Mouse (Mus musculus): ENCODE data around the gene Lelp1.

Lelp1 gene

DNA sequence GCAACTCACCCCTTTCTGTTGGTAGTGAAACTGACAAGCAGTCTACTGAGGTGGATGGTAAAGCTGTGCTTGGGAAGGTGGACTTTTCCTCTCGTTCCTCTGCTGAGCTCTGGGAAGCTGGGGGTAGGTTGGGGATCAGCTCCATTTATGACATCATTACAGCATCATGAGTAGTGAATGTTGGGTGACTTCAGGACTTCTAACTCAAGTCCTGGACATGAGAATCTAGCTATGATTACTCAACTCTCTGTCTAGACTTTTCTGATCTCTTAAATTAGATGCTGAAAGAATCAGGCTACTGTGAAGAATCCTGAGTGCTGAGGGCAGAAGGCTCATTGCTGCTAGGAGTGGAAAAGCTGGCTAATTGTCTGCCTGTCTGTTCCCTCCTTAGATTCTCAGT, at the start of gene Lelp1:
Gene Lelp1 (minus strand): TSS at position 101 of the 400 bp plus-strand sequence.
- no peak for DNase-seq (ENCODE audit: low read depth)

DNA sequence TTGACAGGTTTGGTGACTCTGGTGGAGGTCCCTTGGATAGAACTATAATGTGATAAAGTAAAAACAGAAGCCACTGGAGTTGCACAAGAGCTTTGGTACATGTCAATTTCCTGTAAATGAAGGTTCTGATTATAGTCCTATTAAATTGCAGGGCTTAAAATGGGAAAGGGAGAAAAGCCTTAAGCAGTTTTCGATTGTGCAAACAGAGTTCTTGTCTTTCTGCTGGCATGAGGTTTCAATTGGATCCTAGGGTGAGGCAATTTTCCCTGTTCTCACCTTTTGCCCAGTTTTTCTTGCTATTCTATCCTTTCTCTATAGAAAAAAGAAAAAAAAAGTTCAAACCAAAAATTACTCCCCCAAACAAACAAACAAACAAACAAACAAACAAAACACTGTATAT, 34.3 kb upstream of the Lelp1 start:
- DNase-seq (ENCODE audit: low read depth), result no peak

DNA sequence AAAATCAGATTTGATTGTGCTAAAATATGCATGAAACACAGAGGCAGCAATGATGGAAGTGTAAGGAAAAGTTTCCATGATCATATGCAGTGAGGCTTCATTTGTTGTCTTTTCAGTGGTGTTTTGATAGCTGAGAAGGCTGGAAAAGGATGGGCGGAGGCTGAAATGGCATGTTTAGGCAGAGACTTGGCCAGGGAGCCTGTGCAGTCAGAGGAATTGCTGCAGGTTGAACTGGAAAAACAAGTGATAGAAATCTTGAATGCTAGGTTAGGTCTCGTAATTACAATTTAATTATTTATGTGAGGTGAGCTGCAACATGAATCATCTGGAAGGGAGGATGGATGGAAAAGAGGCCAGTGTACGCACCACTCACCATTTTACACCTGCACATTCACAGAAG, 27.3 kb upstream of the Lelp1 start:
- DNase-seq (ENCODE audit: low read depth), result no peak

DNA sequence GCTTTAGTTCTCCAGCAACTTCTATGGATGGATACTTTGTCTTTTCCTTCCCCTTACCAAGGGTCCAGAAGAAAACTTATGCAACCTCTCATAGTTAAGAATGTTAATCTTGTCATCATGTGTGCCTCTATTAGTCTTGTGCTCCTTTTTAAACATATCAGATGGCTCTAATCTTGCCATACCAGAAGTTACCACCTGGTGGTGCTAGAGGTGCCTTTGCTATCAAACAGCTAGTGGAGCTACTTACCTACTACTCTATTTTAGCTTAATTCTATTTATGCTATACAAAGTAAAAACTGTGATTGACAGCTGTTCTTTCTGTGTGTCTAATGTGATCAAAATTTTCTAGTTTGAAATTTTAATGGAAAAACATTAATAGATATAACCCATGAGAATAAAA, 10.8 kb upstream of the Lelp1 start:
- DNase-seq (ENCODE audit: low read depth), result no peak

DNA sequence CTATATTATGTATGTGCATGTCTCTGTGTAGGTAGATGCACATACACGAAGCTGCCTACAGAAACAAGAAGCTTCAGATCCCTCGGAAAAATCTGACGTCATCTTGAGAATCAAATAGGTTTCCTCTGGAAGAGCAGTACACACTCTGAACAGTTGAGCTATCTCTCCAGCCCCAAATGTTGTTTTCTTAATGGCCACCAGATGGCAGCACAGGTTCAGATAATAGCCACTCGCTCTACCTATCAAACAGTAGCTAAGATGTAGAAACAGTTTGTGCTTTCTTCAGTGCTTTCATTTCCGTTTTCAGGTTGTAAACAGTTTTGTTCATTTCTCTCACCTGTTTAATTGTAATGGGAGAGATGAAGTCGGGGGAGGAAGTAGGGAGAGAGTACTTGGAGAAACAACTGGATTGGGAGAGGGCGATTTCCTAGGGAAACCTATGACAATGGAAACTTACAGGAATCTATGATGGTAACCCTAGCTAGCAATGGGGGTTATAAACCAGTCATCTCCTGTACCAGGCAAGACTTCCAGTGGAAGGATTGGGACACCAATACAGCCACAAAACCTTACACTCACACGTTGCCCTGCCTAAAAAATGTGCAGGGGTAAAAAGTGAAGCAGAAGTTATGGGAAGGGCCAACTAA, 8.2 kb upstream of the Lelp1 start:
- no peak for DNase-seq (ENCODE audit: low read depth)

DNA sequence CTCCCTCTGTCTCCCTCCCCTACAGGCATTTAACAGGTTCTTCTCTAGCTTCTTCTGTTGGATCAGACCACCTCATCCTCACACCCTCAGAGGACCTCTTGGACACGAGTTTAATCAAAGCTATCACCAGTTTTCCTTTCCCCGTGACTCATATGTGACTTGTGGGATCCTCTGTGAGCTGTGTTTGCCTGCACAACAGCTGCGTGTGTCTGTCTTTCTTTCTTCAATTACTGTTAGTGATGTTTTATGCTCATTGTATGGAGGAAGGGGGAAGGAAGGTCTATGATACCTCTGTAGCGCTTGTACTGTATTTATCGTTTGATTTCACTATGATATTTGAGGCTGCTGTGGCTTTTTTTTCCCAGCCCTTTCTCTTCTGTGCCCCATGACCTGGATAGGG, 5.4 kb upstream of the Lelp1 start:
- no peak for DNase-seq (ENCODE audit: low read depth)

DNA sequence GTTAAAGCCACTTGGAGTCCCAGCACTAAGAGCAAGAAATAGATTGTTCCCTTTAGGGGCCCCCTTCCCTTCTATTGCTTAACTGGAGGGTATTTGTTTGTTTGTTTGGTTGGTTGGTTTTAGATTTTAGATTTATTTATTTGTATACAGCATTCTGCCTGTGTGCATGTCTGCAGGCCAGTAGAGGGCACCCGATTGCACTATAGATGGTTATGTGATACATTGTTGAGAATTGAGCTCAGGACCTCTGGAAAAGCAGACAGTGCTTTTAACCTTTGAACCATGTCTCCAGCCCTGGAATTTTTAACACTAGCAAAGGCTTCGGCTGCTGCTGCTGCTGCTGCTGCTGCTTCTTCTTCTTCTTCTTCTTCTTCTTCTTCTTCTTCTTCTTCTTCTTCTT, 4.9 kb upstream of the Lelp1 start:
- DNase-seq (ENCODE audit: low read depth), result no peak

DNA sequence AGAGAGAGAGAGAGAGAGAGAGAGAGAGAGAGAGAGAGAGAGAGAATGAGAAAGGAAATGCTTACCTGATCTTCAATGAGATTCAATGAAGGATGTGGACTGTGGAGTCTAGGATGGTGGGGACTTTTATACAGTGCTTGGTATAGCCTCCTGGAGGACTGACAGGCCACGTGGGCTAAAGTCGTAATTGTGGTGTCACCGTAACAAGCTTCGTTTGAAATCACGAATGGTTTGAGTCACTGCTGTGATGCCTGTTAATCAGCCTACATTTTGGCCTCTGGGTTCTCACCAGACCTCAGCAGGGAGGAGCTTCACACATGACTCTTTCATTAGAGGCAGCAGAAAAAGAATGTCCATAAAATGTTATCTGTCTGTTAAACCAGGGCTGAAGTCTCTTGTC, 18.7 kb downstream of the Lelp1 start, which contains the start of gene Prr9:
Gene Prr9 (minus strand): TSS at position 101 of the 400 bp plus-strand sequence.
- DNase-seq (ENCODE audit: low read depth), result no peak

DNA sequence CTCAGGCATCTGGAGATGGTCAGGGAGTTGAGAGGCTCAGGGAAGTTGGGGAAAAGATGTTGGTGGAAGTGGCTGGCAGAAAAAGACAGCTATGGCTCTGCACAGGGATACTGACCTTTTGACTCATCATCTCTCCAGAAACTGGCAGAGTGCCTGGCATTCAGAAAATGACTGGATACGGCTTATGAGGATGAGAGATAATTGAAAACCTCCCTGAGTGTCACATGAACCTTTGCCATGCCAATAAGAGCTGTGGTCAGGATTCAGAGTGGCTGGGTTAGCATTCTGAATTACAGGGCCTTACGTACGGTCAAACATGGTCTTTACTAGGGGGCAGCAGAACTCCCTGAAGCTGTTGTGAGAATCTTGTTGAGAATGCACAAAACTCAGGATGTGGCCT, 21.6 kb downstream of the Lelp1 start:
- no peak for DNase-seq (ENCODE audit: low read depth)

DNA sequence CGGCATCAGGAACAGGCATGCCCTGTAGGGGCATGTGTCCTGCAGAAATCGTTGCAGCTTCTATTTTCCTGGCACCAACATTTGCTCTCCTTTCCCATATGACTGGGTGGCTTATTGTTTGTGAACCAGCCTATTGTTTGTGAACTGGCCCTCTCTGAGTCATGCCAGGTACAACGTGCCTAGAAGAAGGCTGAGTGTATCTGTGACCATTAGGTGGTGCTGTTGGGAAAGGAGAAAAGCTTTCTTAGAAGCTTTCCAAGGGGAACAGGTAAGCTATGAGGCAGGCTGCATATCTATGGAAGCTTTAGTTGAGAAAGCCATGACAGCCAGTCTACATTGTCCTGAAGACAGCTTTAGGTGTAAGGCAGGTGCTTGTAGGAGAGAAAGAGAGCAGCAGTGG, 24.6 kb downstream of the Lelp1 start:
- no peak for DNase-seq (ENCODE audit: low read depth)

DNA sequence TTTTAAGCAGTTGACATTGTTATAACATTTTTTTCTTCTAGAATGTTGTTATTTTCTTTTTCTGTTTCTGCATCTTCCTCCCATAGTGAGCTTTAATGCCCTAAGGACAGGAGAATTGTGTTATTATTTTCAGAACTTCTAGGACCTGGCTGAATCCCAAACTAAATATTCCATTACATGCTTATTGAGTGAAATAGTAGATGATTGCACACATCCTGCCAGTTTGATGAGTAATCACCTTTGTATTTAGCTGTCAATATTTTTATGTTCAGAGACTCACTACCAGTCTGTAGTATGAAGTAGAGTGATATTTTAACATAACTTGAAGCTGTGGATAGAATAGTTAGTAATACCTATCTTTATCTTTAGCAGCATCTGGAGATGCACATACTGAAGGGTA, 31.0 kb downstream of the Lelp1 start:
- DNase-seq (ENCODE audit: low read depth), result no peak

DNA sequence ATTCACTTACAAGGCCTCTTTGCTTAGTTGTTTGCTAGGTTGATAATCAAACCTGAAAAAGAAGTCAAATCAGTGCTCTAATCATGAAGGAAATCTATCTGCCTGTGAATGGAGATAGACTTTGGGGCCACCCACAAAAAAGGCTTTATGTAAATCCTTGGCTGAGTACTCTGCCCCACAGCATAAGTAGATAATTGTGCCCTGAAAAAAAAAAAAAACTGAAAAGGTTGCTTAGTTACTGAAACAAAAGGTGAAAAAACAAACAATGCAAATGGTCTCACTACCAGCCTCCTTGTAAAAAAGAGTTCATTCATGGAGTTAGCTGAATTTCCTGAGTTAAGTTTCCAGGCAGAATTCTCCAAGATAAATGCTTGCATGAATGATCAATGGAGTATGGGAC, 31.8 kb downstream of the Lelp1 start:
- no peak for DNase-seq (ENCODE audit: low read depth)

DNA sequence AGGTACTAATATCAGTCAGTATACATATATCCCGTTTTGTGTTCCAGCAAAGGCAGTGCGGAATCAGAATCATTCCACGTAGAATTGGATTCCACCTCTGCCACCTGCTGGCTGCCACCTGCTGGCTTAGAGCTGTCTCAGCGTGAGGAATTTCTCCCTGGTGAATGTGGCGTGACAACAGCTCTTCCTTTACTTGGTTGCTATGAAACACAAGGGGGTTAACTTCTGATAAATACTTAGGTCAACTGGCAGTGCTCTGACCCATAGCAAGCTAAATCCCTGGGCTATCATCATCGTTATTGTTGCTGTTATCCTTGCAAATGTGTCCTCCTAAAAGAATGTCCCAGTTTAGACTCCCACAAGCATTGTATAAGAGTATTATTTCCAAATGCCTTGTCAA, 36.0 kb downstream of the Lelp1 start:
- DNase-seq (ENCODE audit: low read depth), result no peak
